Mouse (Mus musculus): ENCODE data around the gene Lpp.

- TF ChIP-seq POLR2A (IDR thresholded peaks at IDR 0.05; ENCODE audit: borderline replicate concordance, extremely low read depth, low read depth, low read length) (no peak), CTCF (IDR thresholded peaks at IDR 0.05; ENCODE audit: insufficient read depth, low read length) (no peak)
Measured at GRCm38 (mm10) chr16:24428742-24429141, 35.4 kb downstream of the Lpp start.

Measured in lung, adult 2 months (tissue).